Mouse (Mus musculus) thymus, adult 2 months (tissue): Measurements from ENCODE around the gene Srrm1.

Source experiments
- CTCF ChIP-seq: fragments of 200-500 bp; IDR thresholded peaks from 2 replicates; pipeline ENCODE4 v1.5.1; 2012; ENCODE audit warnings: mild to moderate bottlenecking, control low read depth, low read length, moderate library complexity, borderline replicate concordance; ENCODE audit not compliant: control insufficient read depth, poor library complexity, insufficient read depth; ENCODE audit errors: extremely low read depth
- POLR2A ChIP-seq: fragments of 200-500 bp; IDR thresholded peaks from 2 replicates; pipeline ENCODE4 v1.6.1; 2012; ENCODE audit warnings: mild to moderate bottlenecking, low read length, control low read depth, moderate library complexity; ENCODE audit not compliant: control insufficient read depth, poor library complexity, insufficient read depth; ENCODE audit errors: extremely low read depth

DNA sequence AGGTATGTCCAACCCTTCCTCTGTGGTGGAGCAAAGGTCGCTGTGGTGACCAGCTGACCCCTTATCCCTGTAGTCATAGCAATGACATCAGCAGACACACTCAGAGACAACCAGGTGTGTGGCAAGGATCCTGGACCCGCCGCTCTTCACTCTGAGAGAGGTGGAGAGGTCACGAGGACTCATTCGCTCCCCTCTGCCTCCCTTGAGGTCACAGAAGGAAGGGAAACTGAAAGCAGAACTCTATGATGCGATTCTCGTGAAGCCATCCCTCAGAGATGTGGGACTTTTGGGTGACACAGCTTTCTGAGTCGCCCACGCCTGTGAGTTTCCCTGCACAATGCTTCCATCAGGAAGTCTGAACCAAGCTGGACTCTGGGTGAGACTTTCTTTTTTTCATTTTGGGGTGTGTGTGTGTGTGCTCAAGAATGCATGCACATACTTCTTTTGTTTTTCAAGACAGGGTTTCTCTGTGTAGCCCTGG is 39.3 kb downstream of the Srrm1 start:
- TF ChIP-seq CTCF, result no peak
- no peak for TF ChIP-seq POLR2A
